Mouse (Mus musculus): ENCODE measurements around the gene S1pr4. TPM values are rescaled to one million over a fixed set of nuclear protein-coding genes. Genes with fewer than 3 reads are reported as not detected.

Gene S1pr4
- polyA plus RNA-seq, 1 experiment from 2014 or later = 1.2 TPM

- H3K9ac ChIP-seq (ENCODE audit: low read length) = no peak overlapping the region
- H3K9me3 ChIP-seq (replicated peaks; ENCODE audit: control insufficient read depth, low read length) = no peaks in the 10 kb centered on the region
- WGBS = 40% methylated on average over 6 of the region's 6 CpGs
- H3K4me2 ChIP-seq (ENCODE audit: low read depth, low read length) = no peak overlapping the region
- H3K4me3 ChIP-seq (replicated peaks; ENCODE audit: low read length) = no peak overlapping the region
- peaks cover 6% of the 10 kb centered on the region; the same call in 1 of the 2 replicates for H3K27me3 ChIP-seq (ENCODE audit: control insufficient read depth, insufficient read depth, low read length)
- no peak for ATAC-seq (ENCODE audit: insufficient read depth, low FRiP score)
- H3K36me3 ChIP-seq (ENCODE audit: control insufficient read depth, insufficient read depth, low read length) = no peaks in the 10 kb centered on the region
- no peak overlapping the region for H3K27ac ChIP-seq (ENCODE audit: low read length)
- H3K4me1 ChIP-seq (ENCODE audit: control insufficient read depth, insufficient read depth, low read length) = 0 out of 2 replicates have a peak, but pooled peaks cover 6% of the 10 kb centered on the region
These were observed 7.2 kb upstream of the S1pr4 start for GRCm38 (mm10) chr10:81507095-81507494.

- WGBS = 71% methylated on average over 15 of the region's 15 CpGs
- Histone ChIP-seq H3K27ac (ENCODE audit: low read length) (no peak overlapping the region), H3K9ac (ENCODE audit: low read length) (no peak overlapping the region), H3K36me3 (ENCODE audit: control insufficient read depth, insufficient read depth, low read length) (no peaks in the 10 kb centered on the region), H3K9me3 (replicated peaks; ENCODE audit: control insufficient read depth, low read length) (no peaks in the 10 kb centered on the region), H3K4me3 (replicated peaks; ENCODE audit: low read length) (no peak overlapping the region), H3K4me2 (ENCODE audit: low read depth, low read length) (no peak overlapping the region), H3K27me3 (ENCODE audit: control insufficient read depth, insufficient read depth, low read length) (peaks cover 6% of the 10 kb centered on the region; the same call in 1 of the 2 replicates), H3K4me1 (ENCODE audit: control insufficient read depth, insufficient read depth, low read length) (0 out of 2 replicates have a peak, but pooled peaks cover 6% of the 10 kb centered on the region)
- no peak for ATAC-seq (ENCODE audit: insufficient read depth, low FRiP score)
These were observed 5.2 kb upstream of the S1pr4 start for GRCm38 (mm10) chr10:81505016-81505664.

GRCm38 (mm10) chr10:81502658-81503057 is 2.7 kb upstream of the S1pr4 start:
- WGBS = 9% methylated on average over 36 of the region's 36 CpGs
- H3K9me3 ChIP-seq (replicated peaks; ENCODE audit: control insufficient read depth, low read length) = no peaks in the 10 kb centered on the region
- peak overlapping the region; percentile 34 for H3K4me3 ChIP-seq (replicated peaks; ENCODE audit: low read length)
- H3K4me1 ChIP-seq (ENCODE audit: control insufficient read depth, insufficient read depth, low read length) = 0 out of 2 replicates have a peak, but pooled peaks cover 6% of the 10 kb centered on the region
- H3K27ac ChIP-seq (ENCODE audit: low read length) = no peak overlapping the region
- H3K9ac ChIP-seq (ENCODE audit: low read length) = peak overlapping the region; percentile 48; the same call in 1 of the 2 replicates
- no peaks in the 10 kb centered on the region for H3K36me3 ChIP-seq (ENCODE audit: control insufficient read depth, insufficient read depth, low read length)
- ATAC-seq (ENCODE audit: insufficient read depth, low FRiP score) = peak; percentile 19; the same call in 1 of the 2 replicates
- H3K27me3 ChIP-seq (ENCODE audit: control insufficient read depth, insufficient read depth, low read length) = peaks cover 6% of the 10 kb centered on the region; the same call in 1 of the 2 replicates
- H3K4me2 ChIP-seq (ENCODE audit: low read depth, low read length) = peak overlapping the region; percentile 56

- Histone ChIP-seq H3K4me1 (ENCODE audit: control insufficient read depth, insufficient read depth, low read length) (0 out of 2 replicates have a peak, but pooled peaks cover 6% of the 10 kb centered on the region), H3K27ac (ENCODE audit: low read length) (no peak overlapping the region), H3K36me3 (ENCODE audit: control insufficient read depth, insufficient read depth, low read length) (no peaks in the 10 kb centered on the region), H3K27me3 (ENCODE audit: control insufficient read depth, insufficient read depth, low read length) (peaks cover 6% of the 10 kb centered on the region; the same call in 1 of the 2 replicates), H3K9ac (ENCODE audit: low read length) (no peak overlapping the region), H3K4me3 (replicated peaks; ENCODE audit: low read length) (no peak overlapping the region), H3K9me3 (replicated peaks; ENCODE audit: control insufficient read depth, low read length) (no peaks in the 10 kb centered on the region), H3K4me2 (ENCODE audit: low read depth, low read length) (no peak overlapping the region)
- 79% methylated on average over 5 of the region's 5 CpGs for WGBS
- no peak for ATAC-seq (ENCODE audit: insufficient read depth, low FRiP score)
These were observed 1.9 kb upstream of the S1pr4 start for GRCm38 (mm10) chr10:81501863-81502262.

- Histone ChIP-seq H3K4me3 (replicated peaks; ENCODE audit: low read length) (no peak overlapping the region), H3K4me1 (ENCODE audit: control insufficient read depth, insufficient read depth, low read length) (peaks cover 18% of the 10 kb centered on the region), H3K4me2 (ENCODE audit: low read depth, low read length) (no peak overlapping the region), H3K36me3 (ENCODE audit: control insufficient read depth, insufficient read depth, low read length) (no peaks in the 10 kb centered on the region), H3K27me3 (ENCODE audit: control insufficient read depth, insufficient read depth, low read length) (peaks cover 6% of the 10 kb centered on the region; the same call in 1 of the 2 replicates), H3K9ac (ENCODE audit: low read length) (peak overlapping the region; percentile 42), H3K9me3 (replicated peaks; ENCODE audit: control insufficient read depth, low read length) (no peaks in the 10 kb centered on the region), H3K27ac (ENCODE audit: low read length) (no peak overlapping the region)
- WGBS = 68% methylated on average over 23 of the region's 23 CpGs
- ATAC-seq (ENCODE audit: insufficient read depth, low FRiP score) = no peak
These were observed 556 bp downstream of the S1pr4 start for GRCm38 (mm10) chr10:81499250-81499901.

- ATAC-seq (ENCODE audit: insufficient read depth, low FRiP score) = no peak
- Histone ChIP-seq H3K36me3 (ENCODE audit: control insufficient read depth, insufficient read depth, low read length) (no peaks in the 10 kb centered on the region), H3K9ac (ENCODE audit: low read length) (peak overlapping the region; percentile 42), H3K4me2 (ENCODE audit: low read depth, low read length) (no peak overlapping the region), H3K4me1 (ENCODE audit: control insufficient read depth, insufficient read depth, low read length) (peaks cover 23% of the 10 kb centered on the region), H3K4me3 (replicated peaks; ENCODE audit: low read length) (no peak overlapping the region), H3K9me3 (replicated peaks; ENCODE audit: control insufficient read depth, low read length) (no peaks in the 10 kb centered on the region), H3K27ac (ENCODE audit: low read length) (no peak overlapping the region), H3K27me3 (ENCODE audit: control insufficient read depth, insufficient read depth, low read length) (peaks cover 6% of the 10 kb centered on the region; the same call in 1 of the 2 replicates)
- 81% methylated on average over 38 of the region's 38 CpGs for WGBS
These were observed 1.3 kb downstream of the S1pr4 start for GRCm38 (mm10) chr10:81498316-81499249.

- H3K27me3 ChIP-seq (ENCODE audit: control insufficient read depth, insufficient read depth, low read length) = no peaks in the 10 kb centered on the region
- 77% methylated on average over 17 of the region's 17 CpGs for WGBS
- no peak overlapping the region for H3K27ac ChIP-seq (ENCODE audit: low read length)
- ATAC-seq (ENCODE audit: insufficient read depth, low FRiP score) = no peak
- H3K9me3 ChIP-seq (replicated peaks; ENCODE audit: control insufficient read depth, low read length) = no peaks in the 10 kb centered on the region
- peaks cover 5% of the 10 kb centered on the region for H3K36me3 ChIP-seq (ENCODE audit: control insufficient read depth, insufficient read depth, low read length)
- no peak overlapping the region; the same call in 1 of the 2 replicates for H3K4me3 ChIP-seq (replicated peaks; ENCODE audit: low read length)
- H3K9ac ChIP-seq (ENCODE audit: low read length) = no peak overlapping the region
- peaks cover 20% of the 10 kb centered on the region for H3K4me1 ChIP-seq (ENCODE audit: control insufficient read depth, insufficient read depth, low read length)
- 0 out of 2 replicates have a peak overlapping the region, but pooled peaks have one; percentile 53 for H3K4me2 ChIP-seq (ENCODE audit: low read depth, low read length)
These were observed 2.3 kb downstream of the S1pr4 start for GRCm38 (mm10) chr10:81497401-81498270.

GRCm38 (mm10) chr10:81496969-81497368 is 3.0 kb downstream of the S1pr4 start:
- Histone ChIP-seq H3K4me3 (replicated peaks; ENCODE audit: low read length) (peak overlapping the region; percentile 88), H3K4me1 (ENCODE audit: control insufficient read depth, insufficient read depth, low read length) (peaks cover 17% of the 10 kb centered on the region), H3K4me2 (ENCODE audit: low read depth, low read length) (peak overlapping the region; percentile 53), H3K27ac (ENCODE audit: low read length) (no peak overlapping the region), H3K36me3 (ENCODE audit: control insufficient read depth, insufficient read depth, low read length) (peaks cover 11% of the 10 kb centered on the region), H3K9ac (ENCODE audit: low read length) (peak overlapping the region; percentile 64; the same call in 1 of the 2 replicates), H3K27me3 (ENCODE audit: control insufficient read depth, insufficient read depth, low read length) (no peaks in the 10 kb centered on the region), H3K9me3 (replicated peaks; ENCODE audit: control insufficient read depth, low read length) (no peaks in the 10 kb centered on the region)
- ATAC-seq (ENCODE audit: insufficient read depth, low FRiP score) = no peak
- WGBS = 26% methylated on average over 4 of the region's 4 CpGs
